Mouse (Mus musculus) brown adipose tissue, adult 24 weeks (tissue): Measurements from ENCODE around the gene Pip5k1c. TPM values are rescaled to one million over a fixed set of nuclear protein-coding genes. Genes with fewer than 3 reads are reported as not detected.
A peak's percentile ranks its signal among the peaks of the same experiment; 100 is the strongest.

Experiments
- H3K27ac ChIP-seq: fragments of 200-500 bp; replicated peaks from 2 replicates; pipeline ENCODE4 v1.5.1; 2012; ENCODE audit warnings: low read depth, mild to moderate bottlenecking, low read length
- H3K4me1 ChIP-seq: fragments of 200-500 bp; 2 replicates; pipeline ENCODE4 v1.6.1; 2012; ENCODE audit warnings: low read length, mixed read lengths; ENCODE audit not compliant: control insufficient read depth, insufficient read depth, insufficient read length
- H3K4me3 ChIP-seq: fragments of 200-500 bp; 2 replicates; pipeline ENCODE4 v1.5.1; 2012; ENCODE audit warnings: low read depth, mild to moderate bottlenecking, low read length, moderate library complexity; ENCODE audit not compliant: insufficient read depth
- polyA plus RNA-seq: library from polyadenylated mRNA; stranded (reverse); fragments of >200 nt; gene quantifications from 2 replicates; pipeline ENCODE4 v1.2.4, GENCODE M21; 2012; ENCODE audit not compliant: missing spikeins, insufficient read depth, insufficient read length

Pip5k1c gene
- polyA plus RNA-seq, 1 experiment, result 12.4 TPM

GRCm38 (mm10) chr10:81303761-81304160 is 11.0 kb downstream of the Pip5k1c start:
- Histone ChIP-seq H3K4me1 (peaks cover 33% of the 10 kb centered on the region), H3K27ac (no peak overlapping the region), H3K4me3 (no peak overlapping the region)

GRCm38 (mm10) chr10:81304597-81305238 is 12.0 kb downstream of the Pip5k1c start:
- Histone ChIP-seq H3K4me1 (peaks cover 28% of the 10 kb centered on the region), H3K27ac (no peak overlapping the region), H3K4me3 (no peak overlapping the region)

DNA sequence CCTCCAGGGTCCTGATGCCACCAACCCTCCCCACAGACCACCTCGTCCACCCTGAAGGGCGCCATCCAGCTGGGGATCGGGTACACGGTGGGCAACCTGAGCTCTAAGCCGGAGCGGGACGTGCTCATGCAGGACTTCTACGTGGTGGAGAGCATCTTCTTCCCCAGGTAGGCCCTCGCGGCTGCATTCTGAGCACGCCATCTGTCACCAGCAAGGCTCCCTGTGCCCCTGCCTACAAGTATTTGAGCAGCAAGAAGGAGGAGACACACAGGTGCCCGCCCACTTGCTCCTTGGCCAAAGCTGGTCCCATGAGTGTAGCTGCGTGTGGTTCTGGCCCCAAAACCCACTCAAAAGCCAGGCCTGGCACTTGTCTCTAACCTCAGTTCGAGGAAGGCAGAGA is 12.9 kb downstream of the Pip5k1c start:
- Histone ChIP-seq H3K27ac (no peak overlapping the region), H3K4me3 (no peak overlapping the region), H3K4me1 (peaks cover 20% of the 10 kb centered on the region)

GRCm38 (mm10) chr10:81306173-81306668 is 13.5 kb downstream of the Pip5k1c start:
- Histone ChIP-seq H3K27ac (no peak overlapping the region), H3K4me3 (no peak overlapping the region), H3K4me1 (peaks cover 19% of the 10 kb centered on the region)

DNA sequence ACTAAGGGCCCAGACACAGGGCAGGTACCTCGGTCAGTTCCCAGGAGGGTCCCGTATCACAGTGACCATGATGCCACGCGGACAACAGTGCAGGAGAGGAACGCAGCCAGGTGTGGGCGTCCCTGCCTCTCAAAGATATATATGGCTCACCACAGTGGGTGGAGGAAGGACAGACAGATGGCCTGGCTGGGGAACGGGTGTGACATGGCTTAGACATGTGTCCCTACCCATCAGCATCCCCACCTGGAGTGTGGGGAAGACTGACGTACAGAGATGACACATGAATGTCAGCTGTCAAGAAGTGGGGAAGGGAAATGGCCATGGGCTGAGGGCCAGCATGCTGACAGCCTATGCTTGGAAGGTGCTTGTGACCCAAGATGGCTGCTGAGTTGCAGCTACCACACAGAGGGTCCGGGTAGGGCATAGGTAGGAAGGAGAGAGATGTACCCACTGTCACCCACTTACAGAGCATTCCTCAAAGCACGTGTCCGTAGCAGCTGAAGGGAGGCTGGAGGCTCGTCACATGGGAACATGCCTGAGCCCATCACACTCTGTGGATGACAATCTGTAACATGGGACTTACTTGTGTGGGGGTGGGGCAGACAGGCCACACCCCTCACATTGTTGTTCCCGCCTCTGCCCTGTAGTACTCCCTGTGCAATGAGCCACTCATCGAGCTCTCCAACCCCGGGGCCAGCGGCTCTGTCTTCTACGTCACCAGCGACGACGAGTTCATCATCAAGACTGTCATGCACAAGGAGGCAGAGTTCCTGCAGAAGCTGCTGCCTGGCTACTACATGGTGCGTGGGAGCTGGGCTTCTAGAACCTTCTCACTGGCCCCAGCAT is 14.3 kb downstream of the Pip5k1c start:
- Histone ChIP-seq H3K4me3 (no peak overlapping the region), H3K27ac (no peak overlapping the region), H3K4me1 (peaks cover 16% of the 10 kb centered on the region)

GRCm38 (mm10) chr10:81309571-81309970 is 16.8 kb downstream of the Pip5k1c start:
- H3K4me1 ChIP-seq, result no peaks in the 10 kb centered on the region
- H3K27ac ChIP-seq, result no peak overlapping the region
- H3K4me3 ChIP-seq, result no peak overlapping the region

- Histone ChIP-seq H3K4me1 (0 out of 2 replicates have a peak, but pooled peaks cover 3% of the 10 kb centered on the region), H3K27ac (no peak overlapping the region), H3K4me3 (no peak overlapping the region)
Measured at GRCm38 (mm10) chr10:81313581-81313980, 20.8 kb downstream of the Pip5k1c start.

- H3K4me3 ChIP-seq, result no peak overlapping the region
- H3K27ac ChIP-seq, result no peak overlapping the region
- 0 out of 2 replicates have a peak, but pooled peaks cover 5% of the 10 kb centered on the region for H3K4me1 ChIP-seq
Measured at GRCm38 (mm10) chr10:81314201-81314600, 21.4 kb downstream of the Pip5k1c start.

- H3K27ac ChIP-seq, result no peak overlapping the region
- no peak overlapping the region for H3K4me3 ChIP-seq
- H3K4me1 ChIP-seq, result peaks cover 11% of the 10 kb centered on the region; the same call in 1 of the 2 replicates
Measured at GRCm38 (mm10) chr10:81315587-81315986, 22.8 kb downstream of the Pip5k1c start.

- Histone ChIP-seq H3K27ac (no peak overlapping the region), H3K4me3 (no peak overlapping the region), H3K4me1 (peaks cover 11% of the 10 kb centered on the region; the same call in 1 of the 2 replicates)
Measured at GRCm38 (mm10) chr10:81316338-81317060, 23.7 kb downstream of the Pip5k1c start.

GRCm38 (mm10) chr10:81317273-81317672 is 24.5 kb downstream of the Pip5k1c start:
- Histone ChIP-seq H3K27ac (no peak overlapping the region), H3K4me3 (peak overlapping the region; percentile 38; the same call in 1 of the 2 replicates), H3K4me1 (peaks cover 13% of the 10 kb centered on the region; the same call in 1 of the 2 replicates)

DNA sequence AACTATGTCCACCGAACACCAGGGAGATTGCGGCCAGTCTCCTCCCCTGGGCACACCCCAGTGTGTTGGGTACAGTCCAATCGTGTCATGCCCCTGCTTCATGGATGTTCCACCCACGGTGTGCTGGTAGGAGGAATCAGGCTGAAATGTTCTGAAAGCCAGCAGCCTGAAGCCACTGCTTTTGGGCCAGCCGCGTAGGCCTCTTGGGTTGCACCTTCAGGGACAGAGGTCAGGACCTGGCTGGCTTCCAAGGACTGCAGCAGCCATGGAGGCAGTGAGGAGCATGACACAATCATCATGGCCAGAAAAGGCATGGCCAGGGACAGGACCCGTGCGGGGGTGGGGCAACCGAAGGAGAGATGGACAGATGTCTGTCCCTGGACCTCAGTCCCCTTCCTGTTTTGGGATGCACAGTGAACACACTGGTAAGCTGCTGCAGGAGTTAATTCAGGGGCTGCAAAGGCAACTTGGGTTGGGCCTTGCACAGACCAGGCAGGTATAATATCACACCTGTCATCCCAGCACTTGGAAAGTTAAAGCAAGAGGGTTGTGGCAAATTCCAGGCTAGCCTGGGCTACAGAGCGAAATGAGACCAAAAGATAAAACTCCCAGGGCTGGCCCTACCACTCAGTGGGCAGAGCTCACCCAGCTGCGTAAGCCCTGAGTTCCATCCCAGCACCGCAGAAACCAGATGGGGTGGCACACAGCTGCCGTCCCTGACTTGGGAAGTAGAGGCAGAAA is 26.0 kb downstream of the Pip5k1c start:
- peaks cover 13% of the 10 kb centered on the region; the same call in 1 of the 2 replicates for H3K4me1 ChIP-seq
- peak overlapping the region; percentile 78; the same call in 1 of the 2 replicates for H3K27ac ChIP-seq
- no peak overlapping the region for H3K4me3 ChIP-seq

- Histone ChIP-seq H3K4me3 (peak overlapping the region; percentile 60), H3K4me1 (peaks cover 13% of the 10 kb centered on the region; the same call in 1 of the 2 replicates), H3K27ac (peak overlapping the region; percentile 78)
Measured at GRCm38 (mm10) chr10:81319330-81319699, 26.6 kb downstream of the Pip5k1c start.

GRCm38 (mm10) chr10:81319741-81320549 is 27.2 kb downstream of the Pip5k1c start:
- Histone ChIP-seq H3K4me1 (peaks cover 13% of the 10 kb centered on the region; the same call in 1 of the 2 replicates), H3K27ac (peak overlapping the region; percentile 78), H3K4me3 (peak overlapping the region; percentile 60)
